Mouse (Mus musculus) neural tube, embryonic 13.5 days (tissue): Measurements from ENCODE around the gene Selenoo. TPM values are rescaled to one million over a fixed set of nuclear protein-coding genes. Genes with fewer than 3 reads are reported as not detected.

Source experiments
- ATAC-seq: fragments of 200-750 bp; cut with Nextera tagmentation; 2 replicates; pipeline ENCODE4 v1.8.0; 2017; ENCODE audit warnings: low read depth, mild to moderate bottlenecking, moderate TSS enrichment, moderate library complexity
- H3K27ac ChIP-seq: fragments of 300-500 bp; sonication (generic); replicated peaks from 2 replicates; pipeline ENCODE4 v1.5.1; 2015; ENCODE audit warnings: moderate library complexity, mild to moderate bottlenecking, inconsistent platforms
- H3K27me3 ChIP-seq: fragments of 300-500 bp; sonication (generic); 2 replicates; pipeline ENCODE4 v1.6.1; 2015; ENCODE audit warnings: mild to moderate bottlenecking, inconsistent platforms
- H3K36me3 ChIP-seq: fragments of 300-500 bp; sonication (generic); 2 replicates; pipeline ENCODE4 v1.6.1; 2015; ENCODE audit warnings: mild to moderate bottlenecking, inconsistent platforms
- H3K4me1 ChIP-seq: fragments of 300-500 bp; sonication (generic); replicated peaks from 2 replicates; pipeline ENCODE4 v1.6.1; 2015; ENCODE audit warnings: inconsistent platforms
- H3K4me2 ChIP-seq: fragments of 300-500 bp; sonication (generic); 2 replicates; pipeline ENCODE4 v1.6.1; 2015; ENCODE audit warnings: inconsistent platforms, mild to moderate bottlenecking, moderate library complexity
- H3K4me3 ChIP-seq: fragments of 300-500 bp; sonication (generic); 2 replicates; pipeline ENCODE4 v1.5.1; 2015; ENCODE audit warnings: mild to moderate bottlenecking, inconsistent platforms
- H3K9ac ChIP-seq: fragments of 300-500 bp; sonication (generic); 2 replicates; pipeline ENCODE4 v1.6.1; 2015; ENCODE audit warnings: moderate library complexity, mild to moderate bottlenecking, inconsistent platforms
- H3K9me3 ChIP-seq: fragments of 300-500 bp; sonication (generic); 2 replicates; pipeline ENCODE4 v1.6.1; 2016; ENCODE audit warnings: inconsistent platforms
- WGBS: fragments of 180-500 bp; shearing (Covaris S2); methylation state at CpG from one replicate; pipeline ENCODE4 v1.1.7; 2015; 5-methylcytosine and 5-hydroxymethylcytosine counted together
- polyA plus RNA-seq: library from polyadenylated mRNA; unstranded; fragments of >200 nt; fragmentation: Nextera tagmentation; extraction: Ambion mirVana; gene quantifications from 2 replicates; pipeline ENCODE4 v1.2.1, GENCODE M21; 2015

Gene Selenoo
- polyA plus RNA-seq, result 21.0 and 21.9 TPM in 2 replicates

- Histone ChIP-seq H3K36me3 (peaks cover 62% of the 10 kb centered on the region), H3K27ac (peak within 1 kb of the TSS; percentile 82), H3K4me1 (peaks cover 24% of the 10 kb centered on the region), H3K4me2 (peak within 1 kb of the TSS; percentile 88), H3K27me3 (no peaks in the 10 kb centered on the region), H3K9ac (peak within 1 kb of the TSS; percentile 98), H3K9me3 (no peaks in the 10 kb centered on the region), H3K4me3 (peak within 1 kb of the TSS; percentile 97)
- WGBS, result 3% methylated on average over 38 of the region's 38 CpGs
- ATAC-seq, result peak; percentile 91
Measured at GRCm38 (mm10) chr15:89088607-89089247, at the start of gene Selenoo. Selenoo (plus strand) TSS chr15:89089084.

- no peaks in the 10 kb centered on the region for H3K27me3 ChIP-seq
Measured at GRCm38 (mm10) chr15:89044381-89044780, 44.5 kb upstream of the Selenoo start.

GRCm38 (mm10) chr15:89046356-89046755, 42.5 kb upstream of the Selenoo start:
- no peaks in the 10 kb centered on the region for H3K4me1 ChIP-seq
- H3K4me2 ChIP-seq, result no peak overlapping the region
- H3K9ac ChIP-seq, result no peak overlapping the region
- H3K4me3 ChIP-seq, result no peak overlapping the region
- H3K9me3 ChIP-seq, result peaks cover 9% of the 10 kb centered on the region
- no peaks in the 10 kb centered on the region for H3K27me3 ChIP-seq
- 79% methylated on average over 4 of the region's 4 CpGs for WGBS
- ATAC-seq, result no peak
- H3K36me3 ChIP-seq, result no peaks in the 10 kb centered on the region
- no peak overlapping the region for H3K27ac ChIP-seq

More at GRCm38 (mm10) chr15:89044381-89044780, 44.5 kb upstream of the Selenoo start:
- Histone ChIP-seq H3K4me3 (no peak overlapping the region), H3K4me2 (no peak overlapping the region), H3K9me3 (peaks cover 9% of the 10 kb centered on the region), H3K4me1 (no peaks in the 10 kb centered on the region), H3K36me3 (no peaks in the 10 kb centered on the region), H3K9ac (no peak overlapping the region), H3K27ac (no peak overlapping the region)
- no peak for ATAC-seq
- 70% methylated on average over 5 of the region's 5 CpGs for WGBS

GRCm38 (mm10) chr15:89054666-89055065, 34.2 kb upstream of the Selenoo start:
- 86% methylated on average over 7 of the region's 7 CpGs for WGBS

GRCm38 (mm10) chr15:89058736-89059135, 30.1 kb upstream of the Selenoo start:
- Histone ChIP-seq H3K36me3 (no peaks in the 10 kb centered on the region), H3K4me3 (peak overlapping the region; percentile 65), H3K4me2 (peak overlapping the region; percentile 86), H3K9ac (peak overlapping the region; percentile 80; the same call in 1 of the 2 replicates), H3K27me3 (peaks cover 60% of the 10 kb centered on the region), H3K4me1 (peaks cover 22% of the 10 kb centered on the region), H3K9me3 (no peaks in the 10 kb centered on the region), H3K27ac (no peak overlapping the region; the same call in 1 of the 2 replicates)
- ATAC-seq, result no peak
- WGBS, result 28% methylated on average over 6 of the region's 6 CpGs

More at GRCm38 (mm10) chr15:89054666-89055065, 34.2 kb upstream of the Selenoo start:
- Histone ChIP-seq H3K4me2 (no peak overlapping the region), H3K4me3 (no peak overlapping the region), H3K27ac (no peak overlapping the region), H3K4me1 (peaks cover 9% of the 10 kb centered on the region), H3K9ac (no peak overlapping the region), H3K36me3 (no peaks in the 10 kb centered on the region), H3K9me3 (no peaks in the 10 kb centered on the region), H3K27me3 (peaks cover 32% of the 10 kb centered on the region)
- ATAC-seq, result no peak

GRCm38 (mm10) chr15:89059161-89059931, 29.5 kb upstream of the Selenoo start, which contains the start of gene Panx2:
Panx2 (plus strand) TSS chr15:89059734.
- Histone ChIP-seq H3K9me3 (no peaks in the 10 kb centered on the region), H3K36me3 (no peaks in the 10 kb centered on the region), H3K4me1 (peaks cover 22% of the 10 kb centered on the region), H3K4me3 (peak within 1 kb of the TSS; percentile 65), H3K27me3 (peaks cover 62% of the 10 kb centered on the region), H3K4me2 (peak within 1 kb of the TSS; percentile 86), H3K9ac (peak within 1 kb of the TSS; percentile 80), H3K27ac (peak within 1 kb of the TSS; percentile 74)
- WGBS, result under 1% methylated on average over 30 of the region's 57 CpGs
- ATAC-seq, result peak; percentile 34

- ATAC-seq, result peak; percentile 55
- Histone ChIP-seq H3K4me3 (peak overlapping the region; percentile 65), H3K36me3 (no peaks in the 10 kb centered on the region), H3K9ac (peak overlapping the region; percentile 80), H3K27me3 (peaks cover 69% of the 10 kb centered on the region), H3K4me2 (peak overlapping the region; percentile 86), H3K9me3 (no peaks in the 10 kb centered on the region), H3K27ac (peak overlapping the region; percentile 74), H3K4me1 (peaks cover 22% of the 10 kb centered on the region)
- 1% methylated on average over 48 of the region's 48 CpGs for WGBS
Measured at GRCm38 (mm10) chr15:89060032-89060681, 28.7 kb upstream of the Selenoo start.

GRCm38 (mm10) chr15:89060811-89061460, 27.9 kb upstream of the Selenoo start:
- ATAC-seq, result peak; percentile 9; the same call in 1 of the 2 replicates
- H3K9me3 ChIP-seq, result no peaks in the 10 kb centered on the region
- H3K4me1 ChIP-seq, result peaks cover 22% of the 10 kb centered on the region
- H3K27me3 ChIP-seq, result peaks cover 72% of the 10 kb centered on the region
- peak overlapping the region; percentile 80 for H3K9ac ChIP-seq
- peak overlapping the region; percentile 86 for H3K4me2 ChIP-seq
- H3K36me3 ChIP-seq, result no peaks in the 10 kb centered on the region
- no peak overlapping the region for H3K27ac ChIP-seq
- 88% methylated on average over 12 of the region's 12 CpGs for WGBS
- H3K4me3 ChIP-seq, result peak overlapping the region; percentile 65

GRCm38 (mm10) chr15:89061761-89062517, 26.9 kb upstream of the Selenoo start:
- no peaks in the 10 kb centered on the region for H3K36me3 ChIP-seq
- H3K9ac ChIP-seq, result no peak overlapping the region
- no peak overlapping the region for H3K4me2 ChIP-seq
- WGBS, result 94% methylated on average over 6 of the region's 6 CpGs
- no peak overlapping the region for H3K27ac ChIP-seq
- no peak for ATAC-seq
- no peaks in the 10 kb centered on the region for H3K9me3 ChIP-seq
- peaks cover 22% of the 10 kb centered on the region for H3K4me1 ChIP-seq
- no peak overlapping the region for H3K4me3 ChIP-seq
- H3K27me3 ChIP-seq, result peaks cover 78% of the 10 kb centered on the region

- peaks cover 22% of the 10 kb centered on the region for H3K4me1 ChIP-seq
- H3K9ac ChIP-seq, result no peak overlapping the region
- no peaks in the 10 kb centered on the region for H3K9me3 ChIP-seq
- H3K27ac ChIP-seq, result no peak overlapping the region
- H3K36me3 ChIP-seq, result no peaks in the 10 kb centered on the region
- no peak overlapping the region for H3K4me3 ChIP-seq
- H3K4me2 ChIP-seq, result no peak overlapping the region
- 89% methylated on average over 5 of the region's 5 CpGs for WGBS
- H3K27me3 ChIP-seq, result peaks cover 78% of the 10 kb centered on the region
- ATAC-seq, result no peak
Measured at GRCm38 (mm10) chr15:89062518-89062910, 26.4 kb upstream of the Selenoo start.

- Histone ChIP-seq H3K4me1 (peaks cover 27% of the 10 kb centered on the region), H3K4me3 (no peak overlapping the region), H3K4me2 (no peak overlapping the region), H3K9ac (no peak overlapping the region), H3K27ac (no peak overlapping the region), H3K36me3 (peaks cover 3% of the 10 kb centered on the region), H3K9me3 (no peaks in the 10 kb centered on the region), H3K27me3 (peaks cover 78% of the 10 kb centered on the region)
- 74% methylated on average over 7 of the region's 7 CpGs for WGBS
- ATAC-seq, result no peak
Measured at GRCm38 (mm10) chr15:89063001-89063400, 25.9 kb upstream of the Selenoo start.
